Mouse (Mus musculus) C2C12 (cell line): ENCODE results near the gene Foxp2.

Source experiments
- CTCF ChIP-seq: IDR thresholded peaks from one replicate; pipeline ENCODE4 v1.5.1; 2011; ENCODE audit not compliant: control insufficient read depth, insufficient read depth, insufficient read length
- FOSL1 ChIP-seq: IDR thresholded peaks from one replicate; pipeline ENCODE4 v1.8.0; 2011; ENCODE audit warnings: mild to moderate bottlenecking, low read length; ENCODE audit not compliant: poor library complexity, insufficient read depth, severe bottlenecking
- MAX ChIP-seq: IDR thresholded peaks from one replicate; pipeline ENCODE4 v1.6.1; 2011; ENCODE audit warnings: mild to moderate bottlenecking, control low read depth
- USF1 ChIP-seq: IDR thresholded peaks from one replicate; pipeline ENCODE4 v1.6.1; 2011; ENCODE audit warnings: low read depth, mild to moderate bottlenecking, control low read depth, moderate library complexity

DNA sequence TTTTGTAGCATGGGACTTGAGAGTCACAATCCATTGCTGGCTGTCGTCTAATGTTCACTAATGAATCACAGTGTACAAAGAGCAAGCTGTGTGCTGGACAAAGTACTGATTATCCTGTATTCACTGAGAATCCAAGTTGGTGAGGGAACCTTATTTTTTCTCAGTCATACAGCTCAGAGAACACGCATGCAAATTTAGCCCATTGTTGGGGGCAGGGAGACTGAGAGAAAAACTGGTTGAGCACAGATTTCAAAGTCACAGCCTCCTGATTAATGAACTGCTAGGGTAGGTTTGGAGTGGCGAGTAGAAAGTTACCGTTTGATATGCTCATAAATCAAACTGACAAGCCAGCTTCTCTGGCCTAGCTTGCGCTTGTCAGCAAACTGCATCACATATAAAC lies 477.1 kb downstream of the Foxp2 start:
- no peak for TF ChIP-seq USF1
- TF ChIP-seq CTCF = no peak
- TF ChIP-seq FOSL1 = no peak
- TF ChIP-seq MAX = no peak
